ENCODE assay signal across 20 mouse cellular contexts in the genomic region with DNA sequence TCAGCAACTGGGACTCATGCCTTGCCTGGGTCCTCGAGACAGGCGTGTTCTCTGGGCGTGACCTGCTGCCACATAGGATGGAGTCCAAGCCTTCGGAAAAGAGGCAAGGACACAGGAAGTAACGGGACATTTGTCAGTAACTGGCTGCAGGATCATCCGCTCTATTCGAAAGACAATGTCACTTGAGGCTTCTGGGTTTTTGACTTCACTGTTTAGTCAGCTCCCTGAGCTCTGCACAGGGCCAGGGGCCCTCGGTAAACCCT. TPM values are rescaled to one million over a fixed set of nuclear protein-coding genes. Genes with fewer than 3 reads are reported as not detected.
DNase-seq lines count a peak whose midpoint lies in the region; ATAC-seq and TF ChIP-seq lines count a peak whose summit lies in the region.
"Had no signal": no experiment of that assay in that cellular context is flagged by ENCODE, and none has a peak within 500 bp of the region (broad histone marks: within the 10 kb centered on the region; RNA-seq: fewer than 3 reads in every experiment).

No protein-coding gene starts in this region.

- no peak for TF ChIP-seq CTCF in gastrocnemius, adult 2 months (IDR thresholded peaks at IDR 0.05)
- no peak for TF ChIP-seq CTCF in layer of hippocampus, adult 2 months (conservative IDR thresholded peaks at IDR 0.05)

- 68% methylated on average over 8 of the region's 8 CpGs for WGBS in midbrain, embryonic 12.5 days
- 78% methylated on average over 8 of the region's 8 CpGs for WGBS in midbrain, embryonic 15.5 days

- H3K4me2 ChIP-seq in midbrain, embryonic 12.5 days (replicated peaks): no peak overlapping the region
- no peak overlapping the region for H3K4me2 ChIP-seq in midbrain, embryonic 15.5 days
- H3K4me2 ChIP-seq: forebrain, embryonic 15.5 days; limb, embryonic 15.5 days; neural tube, embryonic 12.5 days had no signal

- no peaks in the 10 kb centered on the region for H3K27me3 ChIP-seq in midbrain, embryonic 12.5 days
- no peaks in the 10 kb centered on the region for H3K27me3 ChIP-seq in midbrain, embryonic 15.5 days (replicated peaks)
- H3K27me3 ChIP-seq: forebrain, embryonic 15.5 days; limb, embryonic 15.5 days; neural tube, embryonic 12.5 days; Patski had no signal

- no peak for DNase-seq in gastrocnemius, adult 2 months
- DNase-seq in gastrocnemius, adult 8-10 months (ENCODE audit: low spot score in 2 of 2): no peak
- DNase-seq in layer of hippocampus, adult 2 months (ENCODE audit: low spot score in 2 of 2): no peak
- DNase-seq in layer of hippocampus, adult 11-12 months (ENCODE audit: low spot score): no peak
- no peak for DNase-seq in right cerebral cortex, adult 2 months (ENCODE audit: low spot score in 2 of 2)
- DNase-seq: cerebellum, adult 11-12 months; cerebellum, postnatal 10 days; gastrocnemius, postnatal 25 days; kidney, adult 11 months; left cerebral cortex, postnatal 4 days; thymus, postnatal 25 days had no signal

- no peaks in the 10 kb centered on the region for H3K9me3 ChIP-seq in midbrain, embryonic 12.5 days
- H3K9me3 ChIP-seq in midbrain, embryonic 15.5 days: no peaks in the 10 kb centered on the region
- H3K9me3 ChIP-seq: embryonic facial prominence, embryonic 10.5 days; forebrain, embryonic 15.5 days; G1E; limb, embryonic 15.5 days; neural tube, embryonic 12.5 days had no signal

- H3K4me1 ChIP-seq in midbrain, embryonic 12.5 days: peaks cover 24% of the 10 kb centered on the region
- peaks cover 16% of the 10 kb centered on the region for H3K4me1 ChIP-seq in midbrain, embryonic 15.5 days

- no peak overlapping the region for H3K9ac ChIP-seq in midbrain, embryonic 12.5 days (replicated peaks)
- H3K9ac ChIP-seq in midbrain, embryonic 15.5 days: no peak overlapping the region
- H3K9ac ChIP-seq: forebrain, embryonic 15.5 days; limb, embryonic 15.5 days; neural tube, embryonic 12.5 days had no signal

- H3K36me3 ChIP-seq in midbrain, embryonic 12.5 days: no peaks in the 10 kb centered on the region
- H3K36me3 ChIP-seq in midbrain, embryonic 15.5 days (replicated peaks): no peaks in the 10 kb centered on the region
- H3K36me3 ChIP-seq: forebrain, embryonic 15.5 days; limb, embryonic 15.5 days; neural tube, embryonic 12.5 days had no signal

- intact Hi-C loops in gastrocnemius, adult 2 months (cut with DNase I): no loop called here

- H3K27ac ChIP-seq in gastrocnemius, adult 2 months: peak overlapping the region; percentile 32
- peak overlapping the region; percentile 28; the same call in 1 of the 2 replicates for H3K27ac ChIP-seq in layer of hippocampus, adult 2 months
- H3K27ac ChIP-seq in midbrain, embryonic 12.5 days (replicated peaks): peak overlapping the region; percentile 21; the same call in 1 of the 2 replicates
- H3K27ac ChIP-seq in midbrain, embryonic 15.5 days: no peak overlapping the region
- H3K27ac ChIP-seq: embryonic facial prominence, embryonic 10.5 days; forebrain, embryonic 15.5 days; kidney, postnatal 0 days; limb, embryonic 15.5 days; neural tube, embryonic 12.5 days had no signal

- no peak overlapping the region for H3K4me3 ChIP-seq in gastrocnemius, adult 2 months
- no peak overlapping the region for H3K4me3 ChIP-seq in layer of hippocampus, adult 2 months
- H3K4me3 ChIP-seq in midbrain, embryonic 12.5 days: no peak overlapping the region
- no peak overlapping the region for H3K4me3 ChIP-seq in midbrain, embryonic 15.5 days
- H3K4me3 ChIP-seq: embryonic facial prominence, embryonic 10.5 days; forebrain, embryonic 15.5 days; limb, embryonic 15.5 days; neural tube, embryonic 12.5 days had no signal

- no peak for ATAC-seq in midbrain, embryonic 12.5 days (ENCODE audit: low FRiP score, low read depth)
- ATAC-seq in midbrain, embryonic 15.5 days (replicated peaks): no peak
- ATAC-seq: forebrain, embryonic 15.5 days; Patski had no signal

RNA-seq across cellular contexts. Expression of a gene that starts 8.4 kb away (rescaled TPM):
- 100 to 1,000 TPM; 101 to 127 TPM for total RNA-seq in gastrocnemius, adult 2 months (2021)
- 100 to 1,000 TPM; 108 to 156 (median 116) TPM for total RNA-seq in gastrocnemius, adult 8-10 months (2022)
- 10 to 100 TPM; 31.1 to 35.3 TPM for total RNA-seq in layer of hippocampus, adult 2 months (2021)
- 40.5 and 45.7 TPM in 2 replicates for polyA plus RNA-seq in midbrain, embryonic 12.5 days (2016; fragmentation: Nextera tagmentation; extraction: Ambion mirVana)
- 50.2 and 54.6 TPM in 2 replicates for polyA plus RNA-seq in midbrain, embryonic 15.5 days (2015; fragmentation: Nextera tagmentation; extraction: Ambion mirVana)

RNA-seq across cellular contexts. Expression of a gene that starts 38.1 kb away (rescaled TPM):
- 10 to 100 TPM; 76.5 to 87.2 TPM for total RNA-seq in gastrocnemius, adult 2 months (2021)
- total RNA-seq in gastrocnemius, adult 8-10 months (2022): 100 to 1,000 TPM in 1 of 4 experiments, 10 to 100 TPM in 3; 98.6 to 102 (median 98.9) TPM
- 10 to 100 TPM; 22.0 to 22.7 TPM for total RNA-seq in layer of hippocampus, adult 2 months (2021)
- polyA plus RNA-seq in midbrain, embryonic 12.5 days (2016; fragmentation: Nextera tagmentation; extraction: Ambion mirVana): 88.6 and 95.5 TPM in 2 replicates
- 50.6 and 52.2 TPM in 2 replicates for polyA plus RNA-seq in midbrain, embryonic 15.5 days (2015; fragmentation: Nextera tagmentation; extraction: Ambion mirVana)

RNA-seq across cellular contexts. Expression of a gene that starts 59.0 kb away (rescaled TPM):
- total RNA-seq in gastrocnemius, adult 2 months (2021): 10 to 100 TPM; 67.5 to 85.8 TPM
- 10 to 100 TPM; 52.7 to 62.4 (median 59.0) TPM for total RNA-seq in gastrocnemius, adult 8-10 months (2022)
- total RNA-seq in layer of hippocampus, adult 2 months (2021): 100 to 1,000 TPM; 234 TPM
- 484 and 550 TPM in 2 replicates for polyA plus RNA-seq in midbrain, embryonic 12.5 days (2016; fragmentation: Nextera tagmentation; extraction: Ambion mirVana)
- 229 and 241 TPM in 2 replicates for polyA plus RNA-seq in midbrain, embryonic 15.5 days (2015; fragmentation: Nextera tagmentation; extraction: Ambion mirVana)
